ENCODE assay signal across 19 mouse cellular contexts in the genomic region with DNA sequence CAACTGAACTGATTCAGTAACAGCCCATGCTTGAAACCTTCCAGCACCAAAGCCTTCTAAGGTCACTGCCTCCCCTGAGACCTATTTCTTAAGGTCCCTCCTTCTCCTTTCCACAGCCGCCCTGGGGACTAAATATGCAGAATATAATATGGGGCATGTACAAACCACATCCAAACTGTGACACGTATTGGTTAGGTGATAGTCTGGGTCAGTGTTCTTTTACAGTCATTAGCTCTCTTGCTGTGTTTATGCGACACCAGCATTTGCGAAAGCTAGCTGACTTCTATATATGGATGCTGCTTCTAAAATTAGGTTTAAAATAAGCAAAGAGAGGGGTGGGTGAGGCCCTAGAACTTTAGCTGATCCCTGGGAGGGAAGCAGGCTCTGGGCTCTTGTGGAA. TPM values are rescaled to one million over a fixed set of nuclear protein-coding genes. Genes with fewer than 3 reads are reported as not detected.
A peak's percentile ranks its signal among the peaks of the same experiment; 100 is the strongest.
DNase-seq lines count a peak whose midpoint lies in the region; ATAC-seq and TF ChIP-seq lines count a peak whose summit lies in the region.
"Had no signal": no experiment of that assay in that cellular context is flagged by ENCODE, and none has a peak within 500 bp of the region (broad histone marks: within the 10 kb centered on the region; RNA-seq: fewer than 3 reads in every experiment).

No protein-coding gene starts in this region.

- no peak for TF ChIP-seq POLR2A in CH12.LX (IDR thresholded peaks at IDR 0.05; ENCODE audit: low read depth, low read length)
- no peak for TF ChIP-seq POLR2A in small intestine, adult 2 months (IDR thresholded peaks at IDR 0.05; ENCODE audit: low read depth, low read length)

- peaks cover 12% of the 10 kb centered on the region for H3K4me1 ChIP-seq in lung, embryonic 15.5 days
- H3K4me1 ChIP-seq in CH12.LX (ENCODE audit: control insufficient read depth in 1 of 2, insufficient read depth in 2 of 2): peaks cover 45 to 77% of the 10 kb centered on the region in 2 experiments
- H3K4me1 ChIP-seq in small intestine, adult 2 months (ENCODE audit: control insufficient read depth, insufficient read depth, insufficient read length, low read length): no peaks in the 10 kb centered on the region
- H3K4me1 ChIP-seq: embryonic facial prominence, embryonic 15.5 days; liver, embryonic 12.5 days had no signal

- H3K27ac ChIP-seq in lung, embryonic 15.5 days: peak overlapping the region; percentile 21; the same call in 1 of the 2 replicates
- H3K27ac ChIP-seq in CH12.LX (ENCODE audit: insufficient read depth, low read depth): peak overlapping the region; percentile 19; the same call in 1 of the 2 replicates
- peak overlapping the region; percentile 40; the same call in 1 of the 2 replicates for H3K27ac ChIP-seq in small intestine, adult 2 months (ENCODE audit: insufficient read depth, low read depth, low read length)
- H3K27ac ChIP-seq: embryonic facial prominence, embryonic 15.5 days; heart, adult 2 months; hindbrain, embryonic 14.5 days; liver, embryonic 12.5 days had no signal

- TF ChIP-seq EP300 in CH12.LX (IDR thresholded peaks at IDR 0.05; ENCODE audit: low read length): peak; percentile 55

- 24% methylated on average over 4 of the region's 4 CpGs for WGBS in lung, embryonic 15.5 days
- WGBS in small intestine, adult 2 months: 64% methylated on average over 4 of the region's 4 CpGs

- dilution Hi-C loops in CH12.LX (cut with MboI; ENCODE audit: extremely low pct_ligation_motif_present, extremely low pct_unique_long_range_greater_than_20kb, low sequenced_read_pairs): no loop called here

- H3K79me2 ChIP-seq in CH12.LX (replicated peaks; ENCODE audit: control insufficient read depth, extremely low read depth, insufficient read depth, poor library complexity, severe bottlenecking): no peaks in the 10 kb centered on the region

- no peaks in the 10 kb centered on the region for H3K9me3 ChIP-seq in lung, embryonic 15.5 days
- H3K9me3 ChIP-seq in CH12.LX (replicated peaks; ENCODE audit: low read length): no peaks in the 10 kb centered on the region
- H3K9me3 ChIP-seq: embryonic facial prominence, embryonic 15.5 days; liver, embryonic 12.5 days had no signal

- TF ChIP-seq RAD21 in CH12.LX (IDR thresholded peaks at IDR 0.05; ENCODE audit: low read depth, low read length): no peak

- no peak overlapping the region for H3K4me2 ChIP-seq in lung, embryonic 15.5 days
- H3K4me2 ChIP-seq in CH12.LX (ENCODE audit: insufficient read depth, low read depth, poor library complexity, severe bottlenecking): peak overlapping the region; percentile 52; the same call in 1 of the 2 replicates
- H3K4me2 ChIP-seq: embryonic facial prominence, embryonic 15.5 days; hindbrain, embryonic 14.5 days; liver, embryonic 12.5 days had no signal

- in situ Hi-C loops in CH12.LX (cut with MboI; ENCODE audit: low pct_ligation_motif_present, low pct_unique_long_range_greater_than_20kb, low sequenced_read_pairs): no loop called here

- no peak overlapping the region for H3K9ac ChIP-seq in lung, embryonic 15.5 days
- no peak overlapping the region for H3K9ac ChIP-seq in CH12.LX (ENCODE audit: insufficient read depth, low read depth)
- H3K9ac ChIP-seq: embryonic facial prominence, embryonic 15.5 days; hindbrain, embryonic 14.5 days; liver, embryonic 12.5 days had no signal

- H3K36me3 ChIP-seq in lung, embryonic 15.5 days: no peaks in the 10 kb centered on the region
- H3K36me3 ChIP-seq in CH12.LX (replicated peaks in 1 of 2; ENCODE audit: control insufficient read depth in 1 of 2, insufficient read depth in 1 of 2, low read length in 1 of 2): peaks cover 0 to 14% of the 10 kb centered on the region in 2 experiments
- no peaks in the 10 kb centered on the region for H3K36me3 ChIP-seq in small intestine, adult 2 months (ENCODE audit: control insufficient read depth, insufficient read depth, low read length)
- H3K36me3 ChIP-seq: embryonic facial prominence, embryonic 15.5 days; liver, embryonic 12.5 days had no signal

- ATAC-seq in lung, embryonic 15.5 days (ENCODE audit: borderline replicate concordance, extremely low read depth, low FRiP score, low TSS enrichment): no peak
- ATAC-seq: liver, embryonic 12.5 days had no signal

- H3K27me3 ChIP-seq in lung, embryonic 15.5 days: no peaks in the 10 kb centered on the region
- H3K27me3 ChIP-seq in CH12.LX (replicated peaks): no peaks in the 10 kb centered on the region
- no peaks in the 10 kb centered on the region for H3K27me3 ChIP-seq in small intestine, adult 2 months (ENCODE audit: control insufficient read depth, insufficient read depth, low read length)
- H3K27me3 ChIP-seq: embryonic facial prominence, embryonic 15.5 days; liver, embryonic 12.5 days had no signal

- H3K4me3 ChIP-seq in lung, embryonic 15.5 days: no peak overlapping the region
- H3K4me3 ChIP-seq in CH12.LX (replicated peaks in 1 of 3; ENCODE audit: low read depth in 2 of 3, low read length in 2 of 3, poor library complexity in 1 of 3): no peak overlapping the region
- no peak overlapping the region for H3K4me3 ChIP-seq in small intestine, adult 2 months (ENCODE audit: low read depth, low read length)
- H3K4me3 ChIP-seq: embryonic facial prominence, embryonic 15.5 days; heart, adult 2 months; liver, embryonic 12.5 days had no signal

- TF ChIP-seq CTCF in CH12.LX (conservative IDR thresholded peaks at IDR 0.05 in 1 of 2, IDR thresholded peaks at IDR 0.05 in 1 of 2; ENCODE audit: low read depth in 2 of 2, low read length in 2 of 2): no peak
- TF ChIP-seq CTCF in small intestine, adult 2 months (IDR thresholded peaks at IDR 0.05; ENCODE audit: extremely low read depth, insufficient read length, insufficient replicate concordance, low read depth, low read length): no peak

- peak; percentile 53 for DNase-seq in adrenal gland, postnatal 10 days
- no peak for DNase-seq in adrenal gland, adult 18-20 months (ENCODE audit: low spot score in 2 of 2)
- DNase-seq in lung, postnatal 10 days: no peak
- peak; percentile 91 for DNase-seq in CH12.LX (ENCODE audit: extremely low read depth)
- DNase-seq in cerebellum, adult 9-11 months: no peak
- DNase-seq in layer of hippocampus, adult 18-20 months (ENCODE audit: low spot score in 2 of 2): no peak
- DNase-seq: cerebellum, adult 9-10 months; kidney, adult 2 months; layer of hippocampus, postnatal 36 days; left cerebral cortex, postnatal 4 days; midbrain, embryonic 14.5 days; thymus, adult 18-20 months had no signal

TF ChIP-seq in CH12.LX, 34 proteins besides CTCF, POLR2A, EP300 and RAD21 (continues in another document):
- peak; percentile 55; the same call in 1 of the 2 replicates for TF ChIP-seq IRF4 (IDR thresholded peaks at IDR 0.05; ENCODE audit: low read depth, low read length)
- peak; percentile 63; the same call in 1 of the 2 replicates for TF ChIP-seq TCF12 (IDR thresholded peaks at IDR 0.05; ENCODE audit: low read depth, low read length)
- TF ChIP-seq MAZ (IDR thresholded peaks at IDR 0.05; ENCODE audit: low read depth, low read length): peak; percentile 68; the same call in 1 of the 2 replicates
- no peak for TF ChIP-seq ELF1 (IDR thresholded peaks at IDR 0.05; ENCODE audit: low read depth, low read length)
- TF ChIP-seq RCOR1 (conservative IDR thresholded peaks at IDR 0.05; ENCODE audit: low read depth, low read length): no peak

RNA-seq across cellular contexts. Expression of a gene that starts 1.3 kb away (rescaled TPM):
- total RNA-seq in adrenal gland, postnatal 10 days (2021): 1 to 10 TPM; 3.0 to 3.4 TPM
- total RNA-seq in adrenal gland, adult 18-20 months (2021): 1 to 10 TPM; 1.8 to 2.1 TPM
- polyA plus RNA-seq in lung, embryonic 15.5 days (2015; fragmentation: Nextera tagmentation; extraction: Ambion mirVana): 1.1 and 1.3 TPM in 2 replicates
- 2.9 and 4.5 TPM in 2 replicates for total RNA-seq in CH12.LX (2012; rRNA removed)
- 9.8 TPM in 2 replicates for total RNA-seq in CH12.LX (2014; rRNA removed)
- polyA plus RNA-seq in CH12.LX (2012; ENCODE audit: insufficient read length, low read depth): 13.0 and 13.9 TPM in 2 replicates
- 0.42 and 1.4 TPM in 2 replicates for polyA plus RNA-seq in small intestine, adult 2 months (2012; rRNA removed)
- total RNA-seq in layer of hippocampus, adult 18-20 months (2021): 1 to 10 TPM; 1.4 to 2.4 TPM

RNA-seq across cellular contexts. Expression of a gene that starts 19.3 kb away (rescaled TPM):
- 10 to 100 TPM; 16.2 to 27.8 TPM for total RNA-seq in adrenal gland, postnatal 10 days (2021)
- under 1 TPM; 0.61 to 0.70 TPM for total RNA-seq in adrenal gland, adult 18-20 months (2021)
- polyA plus RNA-seq in lung, embryonic 15.5 days (2015; fragmentation: Nextera tagmentation; extraction: Ambion mirVana): not detected in 2 replicates
- total RNA-seq in CH12.LX (2012; rRNA removed) (not detected in 2 replicates), CH12.LX (2014; rRNA removed) (not detected in 2 replicates)
- polyA plus RNA-seq in CH12.LX (2012; ENCODE audit: insufficient read length, low read depth): 0.27 TPM in 1 of 2 replicates, not detected in the other
- polyA plus RNA-seq in small intestine, adult 2 months (2012; rRNA removed): not detected in 2 replicates
- total RNA-seq in layer of hippocampus, adult 18-20 months (2021): not detected
- total RNA-seq: heart, adult 2 months; layer of hippocampus, postnatal 36 days; left cerebral cortex, postnatal 4 days had no signal
- polyA plus RNA-seq: embryonic facial prominence, embryonic 15.5 days; forebrain, embryonic 11.5 days; hindbrain, embryonic 14.5 days; midbrain, embryonic 14.5 days had no signal

RNA-seq across cellular contexts. Expression of a gene that starts 38.7 kb away (rescaled TPM):
- 100 to 1,000 TPM; 111 to 113 TPM for total RNA-seq in adrenal gland, postnatal 10 days (2021)
- 100 to 1,000 TPM in 1 of 2 experiments, 10 to 100 TPM in 1; 89.4 to 116 TPM for total RNA-seq in adrenal gland, adult 18-20 months (2021)
- polyA plus RNA-seq in lung, embryonic 15.5 days (2015; fragmentation: Nextera tagmentation; extraction: Ambion mirVana): 155 and 175 TPM in 2 replicates
- total RNA-seq in CH12.LX (2012; rRNA removed) (118 and 132 TPM in 2 replicates), CH12.LX (2014; rRNA removed) (90.6 and 93.2 TPM in 2 replicates)
- 75.4 and 79.3 TPM in 2 replicates for polyA plus RNA-seq in CH12.LX (2012; ENCODE audit: insufficient read length, low read depth)
- polyA plus RNA-seq in small intestine, adult 2 months (2012; rRNA removed): 7.0 and 11.4 TPM in 2 replicates
- 10 to 100 TPM; 79.1 to 86.6 TPM for total RNA-seq in layer of hippocampus, adult 18-20 months (2021)

RNA-seq across cellular contexts. Expression of a gene that starts 54.0 kb away (rescaled TPM):
- total RNA-seq in adrenal gland, postnatal 10 days (2021): 1 to 10 TPM; 3.9 to 5.6 TPM
- 1 to 10 TPM in 1 of 2 experiments, under 1 TPM in 1; 0.48 to 1.3 TPM for total RNA-seq in adrenal gland, adult 18-20 months (2021)
- 2.2 and 2.5 TPM in 2 replicates for polyA plus RNA-seq in lung, embryonic 15.5 days (2015; fragmentation: Nextera tagmentation; extraction: Ambion mirVana)
- total RNA-seq in CH12.LX (2012; rRNA removed): 0.76 and 0.93 TPM in 2 replicates
- total RNA-seq in CH12.LX (2014; rRNA removed): 0.40 and 0.63 TPM in 2 replicates
- 0.59 and 0.70 TPM in 2 replicates for polyA plus RNA-seq in CH12.LX (2012; ENCODE audit: insufficient read length, low read depth)
- polyA plus RNA-seq in small intestine, adult 2 months (2012; rRNA removed): 0.24 and 0.39 TPM in 2 replicates
- 1 to 10 TPM; 6.7 to 7.2 TPM for total RNA-seq in layer of hippocampus, adult 18-20 months (2021)

RNA-seq across cellular contexts. Expression of a gene that starts 57.6 kb away (rescaled TPM):
- 1 to 10 TPM in 1 of 2 experiments, under 1 TPM in 1; 0.63 to 1.3 TPM for total RNA-seq in adrenal gland, postnatal 10 days (2021)
- total RNA-seq in adrenal gland, adult 18-20 months (2021): under 1 TPM; 0.70 to 0.93 TPM
- 1.2 TPM in 2 replicates for polyA plus RNA-seq in lung, embryonic 15.5 days (2015; fragmentation: Nextera tagmentation; extraction: Ambion mirVana)
- 0.25 and 0.34 TPM in 2 replicates for total RNA-seq in CH12.LX (2012; rRNA removed)
- not detected in 2 replicates for total RNA-seq in CH12.LX (2014; rRNA removed)
- 0.11 TPM in 1 of 2 replicates, not detected in the other for polyA plus RNA-seq in CH12.LX (2012; ENCODE audit: insufficient read length, low read depth)
- 0.65 TPM in 1 of 2 replicates, not detected in the other for polyA plus RNA-seq in small intestine, adult 2 months (2012; rRNA removed)
- 1 to 10 TPM; 8.1 to 8.4 TPM for total RNA-seq in layer of hippocampus, adult 18-20 months (2021)
- total RNA-seq: heart, adult 2 months had no signal
- polyA plus RNA-seq: liver, embryonic 12.5 days had no signal

Comparison
In these comparisons a context has a peak if more than half of its experiments do, and no peak if none do; other contexts are left out.
1. DNase-seq: peak in adrenal gland, postnatal 10 days (single experiment) and CH12.LX (single experiment); none in adrenal gland, adult 18-20 months (0 of 2), lung, postnatal 10 days (single experiment), cerebellum, adult 9-11 months (single experiment) and layer of hippocampus, adult 18-20 months (0 of 2).
2. RNA of a gene that starts 19.3 kb away (total RNA-seq): 16.2 to 27.8 TPM in adrenal gland, postnatal 10 days; 0.61 to 0.70 TPM in adrenal gland, adult 18-20 months, not detected in CH12.LX and not detected in layer of hippocampus, adult 18-20 months; every median in the first group is over 10 times any median in the second.
3. Peak in every context shown above with its lines, with median percentiles within 50 percentile points of each other: H3K27ac ChIP-seq.